Mouse (Mus musculus) right cerebral cortex, postnatal 25 days (tissue): ENCODE results near the gene Btnl9.
"Not testable (repeated sequence)": the region's sequence is repeated elsewhere in the genome, so short reads cannot be mapped to it uniquely, and the experiment has no call there.

Experiments used
- DNase-seq: peaks from one replicate; pipeline ENCODE4 v3.0.0; 2022

The Btnl9 gene

GRCm38 (mm10) chr11:49186955-49187488 lies at the start of gene Btnl9:
Gene Btnl9, minus strand, starts transcription at chr11:49187159.
- no peak for DNase-seq

GRCm38 (mm10) chr11:49235459-49236207 lies 48.7 kb upstream of the Btnl9 start:
- no peak for DNase-seq

GRCm38 (mm10) chr11:49232781-49233180 lies 45.8 kb upstream of the Btnl9 start:
- peak; percentile 32 for DNase-seq

GRCm38 (mm10) chr11:49224455-49224854 lies 37.5 kb upstream of the Btnl9 start:
- no peak for DNase-seq

DNA sequence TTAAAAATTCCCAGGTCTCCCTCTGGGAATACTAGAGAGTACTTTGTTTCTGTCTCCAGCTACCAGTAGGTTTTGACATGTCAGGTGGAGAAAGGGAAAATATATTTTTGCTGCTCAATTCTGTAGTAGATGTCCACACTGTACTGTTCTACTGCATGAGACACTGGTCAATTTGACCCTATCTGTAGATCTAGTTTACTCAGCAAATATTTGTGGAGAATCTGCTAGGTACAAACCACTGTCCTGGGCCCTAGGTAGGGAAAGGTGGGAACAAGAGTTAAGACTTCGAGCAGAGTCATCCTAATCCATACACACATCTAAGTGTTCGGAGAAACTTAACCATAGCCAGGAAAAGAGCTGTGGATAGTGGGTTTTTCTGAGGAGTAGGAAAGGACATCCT lies 32.3 kb upstream of the Btnl9 start:
- DNase-seq: no peak

- DNase-seq: no peak
These were observed 26.5 kb upstream of the Btnl9 start for GRCm38 (mm10) chr11:49213505-49213904.

GRCm38 (mm10) chr11:49212577-49212976 lies 25.6 kb upstream of the Btnl9 start:
- DNase-seq: no peak

DNA sequence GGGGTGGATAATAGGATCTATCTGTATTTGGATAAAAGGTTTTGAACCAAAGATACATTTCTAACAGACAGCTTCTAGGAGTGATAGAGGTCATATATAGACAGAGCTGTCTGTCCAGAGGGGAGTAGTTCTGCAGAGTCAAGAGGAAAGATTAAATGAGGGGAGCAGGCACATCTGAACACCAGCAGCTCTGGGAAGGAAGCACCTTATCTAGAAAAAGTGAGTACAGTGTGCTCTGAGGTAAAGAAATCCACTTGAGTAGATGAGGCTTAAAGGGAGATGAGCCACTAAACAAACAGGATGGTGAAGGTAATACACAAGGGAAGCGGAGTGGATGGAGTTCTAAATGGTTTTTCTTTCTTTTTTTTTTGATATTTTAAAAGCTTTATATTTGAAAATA lies 20.5 kb upstream of the Btnl9 start:
- no peak for DNase-seq

GRCm38 (mm10) chr11:49205080-49205590 lies 18.2 kb upstream of the Btnl9 start:
- DNase-seq: no peak

DNA sequence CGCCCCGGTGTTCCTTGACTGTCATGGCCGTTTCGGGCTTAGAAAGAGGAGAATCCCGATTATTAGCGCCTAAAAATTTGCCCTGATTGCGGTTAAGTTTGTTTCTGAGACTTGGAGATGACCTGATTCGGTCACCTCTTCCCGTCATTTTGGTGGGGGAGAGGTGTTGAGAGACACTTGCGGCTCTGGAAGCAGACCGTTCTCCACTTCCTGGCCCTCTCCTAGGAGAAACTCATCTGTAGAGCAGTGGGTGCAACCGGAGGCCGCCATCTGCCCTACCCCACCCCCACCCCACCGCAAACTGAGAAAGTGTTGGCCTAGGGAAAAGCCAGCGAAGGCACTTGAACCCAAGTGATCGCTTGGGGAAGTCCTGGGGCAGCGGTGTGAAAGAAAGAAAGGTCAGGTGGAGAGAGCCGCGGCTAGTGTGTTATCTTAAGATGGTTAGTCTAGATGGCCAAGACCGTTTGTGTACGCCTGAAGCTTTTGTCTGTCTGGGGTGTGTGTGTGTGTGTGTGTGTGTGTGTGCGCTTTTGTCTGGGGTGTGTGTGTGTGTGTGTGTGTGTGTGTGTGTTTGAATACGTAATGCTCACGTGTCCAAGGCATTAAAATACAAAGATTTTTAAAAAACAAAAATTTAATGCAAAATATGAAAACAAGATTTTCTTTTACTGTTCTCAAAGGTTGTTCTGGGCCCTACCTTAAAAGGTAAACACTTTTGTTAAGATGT lies 17.0 kb upstream of the Btnl9 start:
- no peak for DNase-seq

- peak; percentile 92 for DNase-seq
These were observed 16.3 kb upstream of the Btnl9 start, which contains the start of gene Zfp62 for GRCm38 (mm10) chr11:49203129-49203768. Gene Zfp62, plus strand, starts transcription at chr11:49203292.

GRCm38 (mm10) chr11:49202523-49203061 lies 15.6 kb upstream of the Btnl9 start:
- DNase-seq: peak; percentile 14

DNA sequence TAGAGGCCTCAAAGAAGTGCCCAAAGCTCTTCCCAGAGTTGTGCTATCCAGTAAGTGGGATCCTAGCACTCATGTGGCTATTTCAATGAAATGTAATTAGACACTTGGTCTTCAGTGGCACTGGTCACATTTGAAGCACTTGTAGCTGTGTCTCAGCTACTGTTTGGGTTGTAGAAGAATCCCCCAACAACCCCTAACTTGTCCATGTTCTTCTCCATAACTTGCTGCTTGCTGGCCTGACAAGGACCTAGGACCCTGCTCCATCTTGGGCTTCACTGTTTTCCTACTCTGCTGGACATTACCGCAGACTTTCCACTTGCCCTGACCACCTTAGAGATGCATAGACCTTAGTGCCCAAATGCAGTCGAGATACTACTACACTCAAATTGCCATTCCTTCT lies 15.1 kb upstream of the Btnl9 start:
- no peak for DNase-seq

GRCm38 (mm10) chr11:49201142-49201541 lies 14.2 kb upstream of the Btnl9 start:
- DNase-seq: no peak

DNA sequence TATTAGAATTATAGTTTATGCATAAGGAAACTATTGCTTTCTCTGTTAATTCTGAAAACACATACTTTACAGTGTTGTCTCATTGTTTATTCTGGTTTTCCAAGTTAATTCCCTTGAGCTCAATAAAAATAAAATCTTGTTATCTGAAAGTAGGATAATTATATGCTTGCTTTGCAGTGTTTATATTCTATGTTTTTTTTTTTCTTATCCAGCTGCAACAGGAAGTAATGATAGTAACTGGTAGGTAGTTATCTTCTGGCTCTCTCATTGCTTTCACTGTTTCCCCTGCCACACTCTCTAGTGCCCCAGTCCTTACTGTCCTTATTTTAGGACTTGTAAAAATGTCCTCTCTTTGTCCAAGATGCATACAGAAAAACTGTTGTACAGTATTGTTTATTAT lies 13.7 kb upstream of the Btnl9 start:
- no peak for DNase-seq

DNA sequence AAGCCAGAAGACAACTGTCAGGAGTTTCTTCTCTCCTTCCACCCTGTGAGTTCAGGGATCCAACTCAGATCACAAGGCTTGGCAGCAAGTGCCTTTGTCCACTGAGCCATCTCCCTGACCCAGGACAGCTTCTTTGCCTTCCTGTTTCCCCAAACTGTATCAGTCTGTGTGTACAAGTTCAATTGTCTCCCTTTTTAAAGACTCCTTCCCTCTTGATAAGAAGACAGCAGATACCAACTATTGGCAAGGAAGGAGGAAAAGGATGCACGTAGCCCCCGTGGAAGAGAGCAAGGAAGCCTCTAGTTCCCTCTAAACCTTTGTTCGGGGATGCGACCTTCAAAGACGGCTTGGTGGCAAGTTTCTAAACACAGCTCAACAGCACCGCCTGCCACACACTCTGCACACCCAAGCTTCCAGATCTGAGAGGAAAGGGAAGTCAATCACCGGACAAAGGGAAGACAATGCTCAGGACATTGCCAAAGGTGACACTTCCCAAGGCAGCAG lies 8.9 kb upstream of the Btnl9 start:
- no peak for DNase-seq

DNA sequence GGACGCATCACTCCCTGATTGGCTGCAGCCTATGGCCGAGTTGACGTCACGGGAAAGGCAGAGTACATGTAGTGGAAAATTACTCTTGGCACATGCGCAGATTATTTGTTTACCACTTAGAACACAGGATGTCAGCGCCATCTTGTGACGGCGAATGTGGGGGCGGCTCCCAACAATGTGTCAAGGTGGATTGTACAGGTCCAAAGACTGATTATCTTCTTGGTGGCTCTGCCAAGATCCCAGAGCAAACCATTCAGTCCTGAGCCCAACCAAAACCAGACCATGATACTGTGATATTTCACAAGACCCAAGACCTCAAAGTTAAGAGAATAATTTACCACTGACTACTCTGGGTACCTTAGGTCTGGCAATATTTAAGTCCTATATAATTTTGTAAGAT lies 7.8 kb upstream of the Btnl9 start:
- not testable (repeated sequence) for DNase-seq

DNA sequence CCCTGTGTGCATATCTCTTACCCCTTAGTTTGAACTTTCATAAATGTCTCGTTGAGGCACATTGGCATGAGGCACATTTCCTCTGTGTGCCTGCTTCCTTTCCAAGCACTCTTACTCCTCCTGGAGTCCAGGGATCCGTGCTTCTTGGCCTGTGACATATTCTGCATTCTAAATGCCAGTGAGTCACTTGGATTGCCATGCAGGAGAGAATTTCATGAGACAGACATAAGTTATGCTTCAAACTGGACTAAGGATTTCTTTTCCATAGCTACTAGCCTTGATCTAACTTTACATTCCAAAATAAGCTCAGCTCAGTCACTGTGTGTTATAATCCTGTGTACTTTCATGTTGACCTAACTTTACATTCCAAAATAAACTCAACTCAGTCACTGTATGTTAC lies 4.1 kb upstream of the Btnl9 start:
- DNase-seq: no peak

- DNase-seq: peak; percentile 40
These were observed 2.8 kb upstream of the Btnl9 start for GRCm38 (mm10) chr11:49189737-49190136.

- DNase-seq: no peak
These were observed 742 bp upstream of the Btnl9 start for GRCm38 (mm10) chr11:49187701-49188100.

- no peak for DNase-seq
These were observed 507 bp downstream of the Btnl9 start for GRCm38 (mm10) chr11:49186452-49186851.

GRCm38 (mm10) chr11:49183172-49183571 lies 3.8 kb downstream of the Btnl9 start:
- DNase-seq: no peak
